Mouse (Mus musculus) ES-E14 (cell line): ENCODE measurements around the gene Snap91.

Experiments
- CHD2 ChIP-seq: IDR thresholded peaks from 2 replicates; pipeline ENCODE4 v1.6.1; 2014; ENCODE audit warnings: mild to moderate bottlenecking, low read depth, low read length, inconsistent platforms
- HCFC1 ChIP-seq: IDR thresholded peaks from 2 replicates; pipeline ENCODE4 v1.6.1; 2012; ENCODE audit warnings: low read length, inconsistent platforms, borderline replicate concordance; ENCODE audit not compliant: insufficient read depth
- ZC3H11A ChIP-seq: IDR thresholded peaks from 2 replicates; pipeline ENCODE4 v1.6.1; 2012; ENCODE audit warnings: low read depth, mild to moderate bottlenecking, inconsistent platforms, low read length, borderline replicate concordance

GRCm38 (mm10) chr9:86762477-86763376 is 117.7 kb downstream of the Snap91 start:
- TF ChIP-seq ZC3H11A (no peak), CHD2 (no peak), HCFC1 (no peak)
